Mouse (Mus musculus): ENCODE results near the gene Bicc1. TPM values are rescaled to one million over a fixed set of nuclear protein-coding genes. Genes with fewer than 3 reads are reported as not detected.
"Not testable (repeated sequence)": the region's sequence is repeated elsewhere in the genome, so short reads cannot be mapped to it uniquely, and the experiment has no call there.

Gene Bicc1
- total RNA-seq, 4 experiments from 2014 or later: 13.4 to 17.0 (median 13.8) TPM

DNA sequence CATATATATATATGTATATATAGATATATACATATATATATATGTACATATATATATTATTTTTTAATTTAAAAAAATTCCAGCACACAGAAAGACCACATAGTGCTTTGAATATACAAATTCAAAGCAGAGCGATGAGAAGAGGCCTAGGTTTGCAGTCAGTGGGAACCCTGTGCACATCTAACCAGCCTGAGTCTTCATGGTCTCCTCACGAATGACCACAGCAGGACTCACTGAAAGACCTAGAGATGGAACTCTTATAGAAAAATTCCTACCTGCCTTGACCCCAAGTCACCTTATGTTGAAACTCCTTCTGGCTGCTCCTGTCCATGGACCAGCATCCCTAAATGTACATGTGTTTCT is 165.4 kb downstream of the Bicc1 start:
- no peak for DNase-seq

GRCm38 (mm10) chr10:70993497-70994134 is 165.9 kb downstream of the Bicc1 start:
- no peak for DNase-seq

DNA sequence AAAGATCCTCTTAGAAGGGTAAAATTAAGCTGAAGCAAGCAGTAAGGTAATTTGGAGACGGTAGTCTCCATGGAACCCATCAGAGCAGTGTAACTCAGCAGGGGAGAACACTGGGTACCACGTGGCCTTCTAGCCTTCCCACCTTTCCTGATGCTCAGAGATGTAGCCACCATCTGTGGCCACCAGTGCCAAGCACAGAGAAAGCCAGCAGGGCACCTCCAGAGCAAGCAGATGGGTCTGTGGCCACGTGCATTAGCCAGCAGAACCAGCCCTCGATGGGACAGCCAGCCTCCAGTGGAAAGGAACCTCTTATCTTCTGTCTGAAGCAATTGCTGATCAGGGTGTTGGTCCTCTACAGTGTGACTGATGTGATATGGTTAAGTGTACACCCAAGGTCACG is 172.1 kb downstream of the Bicc1 start:
- DNase-seq: no peak

DNA sequence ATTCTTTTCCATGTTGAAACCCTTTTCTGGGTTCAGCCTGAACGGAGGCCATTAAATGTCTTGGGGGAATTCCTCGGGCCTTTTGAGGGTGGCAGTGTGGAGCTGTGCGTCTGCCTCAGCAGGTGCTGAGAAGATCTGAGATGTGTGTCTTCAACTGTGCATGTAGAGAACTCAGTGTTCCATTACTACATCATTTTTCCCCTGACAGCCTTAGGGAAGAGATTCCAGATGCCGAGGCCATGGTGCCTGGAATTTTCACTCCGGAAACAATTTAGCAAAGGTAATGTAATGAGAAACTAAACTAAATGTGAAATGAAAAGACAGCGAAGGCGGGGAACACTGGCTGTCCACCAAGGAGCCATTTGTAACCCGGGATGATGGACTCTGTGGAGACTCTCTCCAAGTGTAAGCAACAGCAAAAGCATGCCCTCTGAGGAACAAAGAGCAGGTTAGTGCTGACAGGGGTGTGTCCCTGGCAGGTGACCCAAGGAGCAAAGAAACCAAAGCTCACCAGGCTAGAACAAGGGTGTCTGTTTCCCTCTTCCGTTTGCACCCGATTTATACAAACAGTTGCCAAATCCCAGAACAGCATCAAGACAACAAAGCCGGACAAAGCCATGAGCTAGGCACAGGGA is 176.3 kb downstream of the Bicc1 start:
- DNase-seq: no peak

DNA sequence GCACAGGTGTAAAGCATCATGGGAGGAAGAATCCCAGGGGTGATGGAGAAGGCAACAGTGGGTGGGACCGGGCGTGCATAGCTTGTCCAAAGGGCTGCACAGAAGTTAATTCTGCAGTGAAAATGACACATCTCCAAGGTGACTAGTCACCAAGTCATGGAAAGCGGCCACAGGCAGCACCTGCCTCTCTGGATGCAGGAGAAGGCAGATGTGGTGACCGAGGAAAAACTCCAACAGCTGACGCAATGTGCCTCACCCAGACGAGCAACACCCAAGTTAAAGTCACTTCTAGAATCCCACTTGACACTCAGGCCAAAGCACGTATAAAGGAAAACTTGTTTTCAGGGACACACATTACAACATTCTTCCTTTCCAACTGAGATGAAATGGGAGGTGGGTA is 177.3 kb downstream of the Bicc1 start:
- no peak for DNase-seq

- no peak for DNase-seq
These were observed 179.8 kb downstream of the Bicc1 start for GRCm38 (mm10) chr10:70979657-70980056.

GRCm38 (mm10) chr10:70977141-70977540 is 182.4 kb downstream of the Bicc1 start:
- DNase-seq: no peak

DNA sequence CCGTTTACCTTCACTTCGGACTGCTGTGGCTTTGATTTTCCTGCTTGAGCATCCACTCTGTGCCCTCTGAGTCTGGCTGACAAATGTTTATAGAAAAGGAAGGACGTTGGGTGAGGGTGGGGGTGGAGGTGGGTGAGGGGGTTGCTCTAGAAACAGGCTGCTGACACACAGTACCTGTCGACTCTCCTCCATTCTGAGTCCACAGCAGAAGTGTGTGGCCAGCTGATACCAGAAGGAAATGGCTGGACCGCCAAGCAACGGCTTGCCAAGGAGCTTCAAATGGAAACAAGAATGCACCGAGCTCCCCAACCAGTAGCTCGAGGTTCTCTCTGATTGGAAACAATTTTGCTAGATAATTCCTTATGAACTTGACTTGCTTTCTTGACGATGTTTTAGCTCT is 182.9 kb downstream of the Bicc1 start:
- DNase-seq: no peak

GRCm38 (mm10) chr10:70971156-70971555 is 188.3 kb downstream of the Bicc1 start:
- no peak for DNase-seq

- DNase-seq: no peak
These were observed 190.4 kb downstream of the Bicc1 start for GRCm38 (mm10) chr10:70968848-70969683.

- peak; percentile 9 for DNase-seq
These were observed 192.7 kb downstream of the Bicc1 start for GRCm38 (mm10) chr10:70966642-70967345.

GRCm38 (mm10) chr10:70964706-70965105 is 194.8 kb downstream of the Bicc1 start:
- no peak for DNase-seq

GRCm38 (mm10) chr10:70963599-70964193 is 195.8 kb downstream of the Bicc1 start:
- no peak for DNase-seq

- no peak for DNase-seq
These were observed 197.9 kb downstream of the Bicc1 start for GRCm38 (mm10) chr10:70961641-70962040.

DNA sequence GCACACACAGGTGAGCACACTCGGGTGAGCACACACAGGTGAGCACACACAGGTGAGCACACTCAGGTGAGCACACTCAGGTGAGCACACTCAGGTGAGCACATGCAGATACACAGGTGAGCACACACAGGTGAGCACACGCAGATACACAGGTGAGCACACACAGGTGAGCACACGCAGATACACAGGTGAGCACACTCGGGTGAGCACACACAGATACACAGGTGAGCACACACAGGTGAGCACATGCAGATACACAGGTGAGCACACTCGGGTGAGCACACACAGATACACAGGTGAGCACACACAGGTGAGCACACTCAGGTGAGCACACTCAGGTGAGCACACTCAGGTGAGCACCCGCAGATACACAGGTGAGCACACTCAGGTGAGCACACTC is 199.1 kb downstream of the Bicc1 start:
- not testable (repeated sequence) for DNase-seq

GRCm38 (mm10) chr10:70952770-70953147 is 206.7 kb downstream of the Bicc1 start:
- DNase-seq: no peak

DNA sequence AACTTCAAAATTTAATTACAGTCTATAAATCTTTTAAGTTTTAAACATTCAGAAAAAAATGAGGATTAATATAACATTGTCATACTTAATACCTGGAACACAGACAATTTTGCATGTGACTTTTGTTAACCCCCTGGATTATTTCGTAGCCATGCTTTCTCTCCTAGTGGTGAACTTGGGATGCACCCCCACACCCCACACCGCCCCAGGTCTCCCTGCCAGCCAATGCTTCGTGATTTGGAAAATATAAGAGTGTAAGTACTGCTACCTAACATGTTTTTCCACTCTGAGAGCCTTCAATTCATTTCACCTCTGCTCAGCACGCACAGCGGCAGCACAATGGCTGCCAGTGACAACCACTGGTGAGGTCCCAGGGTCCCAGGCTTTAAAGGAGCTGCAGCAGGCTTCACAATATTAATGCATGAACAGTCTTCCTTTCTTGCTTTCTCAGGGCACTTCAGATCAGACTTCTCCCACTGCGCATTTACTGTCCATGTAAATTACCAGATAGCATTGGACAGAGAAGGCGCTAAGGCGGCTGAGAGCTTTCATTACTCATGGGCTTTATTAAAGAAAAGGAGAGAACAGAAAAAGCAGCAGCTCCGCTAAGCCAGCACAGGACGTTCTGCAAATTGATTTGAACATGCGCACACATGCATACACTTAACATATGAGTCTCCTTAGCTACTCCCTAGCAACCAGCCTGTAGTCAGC is 207.3 kb downstream of the Bicc1 start:
- no peak for DNase-seq

- DNase-seq: no peak
These were observed 209.4 kb downstream of the Bicc1 start for GRCm38 (mm10) chr10:70950105-70950424.

GRCm38 (mm10) chr10:70949254-70950104 is 210.0 kb downstream of the Bicc1 start:
- DNase-seq: no peak

- DNase-seq: no peak
These were observed 211.2 kb downstream of the Bicc1 start for GRCm38 (mm10) chr10:70948276-70948675.

GRCm38 (mm10) chr10:70946121-70946520 is 213.4 kb downstream of the Bicc1 start:
- DNase-seq: not testable (repeated sequence)

All from adrenal gland, adult 8-10 months (tissue).